Mouse (Mus musculus): ENCODE data around the gene Plvap. TPM values are rescaled to one million over a fixed set of nuclear protein-coding genes. Genes with fewer than 3 reads are reported as not detected.

Plvap gene
- polyA plus RNA-seq, 1 experiment from 2014 or later, result 5.6 TPM

DNA sequence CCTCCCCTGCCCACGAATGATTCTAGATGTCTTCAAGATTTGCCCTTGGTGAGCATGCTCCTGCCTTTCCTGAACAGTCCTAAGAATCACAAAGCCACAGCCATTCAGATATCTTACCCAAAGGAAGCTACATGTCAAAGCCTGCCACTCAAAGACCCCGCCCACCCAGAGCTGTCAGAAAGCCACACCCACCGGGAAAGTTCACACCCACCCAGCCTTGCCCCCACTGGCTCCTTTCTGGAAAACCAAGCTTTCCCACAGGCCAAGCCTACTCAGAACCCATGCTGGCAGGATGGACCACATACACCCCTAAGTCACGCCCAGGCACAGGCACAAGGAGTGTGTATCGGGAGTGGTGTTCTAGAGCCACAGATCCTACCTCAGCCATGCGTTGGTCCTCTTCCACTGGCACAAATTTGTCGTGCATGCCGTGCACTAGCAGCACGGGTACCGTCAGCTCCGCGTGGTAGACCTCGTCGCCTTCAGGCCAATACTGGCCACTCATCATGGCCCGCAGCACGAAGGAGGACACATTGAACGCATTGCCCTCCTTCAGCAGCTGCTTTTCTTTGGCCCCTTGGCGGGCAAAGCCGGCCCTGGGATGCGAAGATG lies 53.8 kb downstream of the Plvap start:
- Histone ChIP-seq H3K9me3 (no peaks in the 10 kb centered on the region), H3K4me3 (no peak overlapping the region), H3K36me3 (replicated peaks) (peaks cover 31% of the 10 kb centered on the region; the same call in 1 of the 2 replicates), H3K4me1 (peaks cover 29% of the 10 kb centered on the region), H3K27me3 (replicated peaks) (no peaks in the 10 kb centered on the region), H3K9ac (no peak overlapping the region), H3K4me2 (no peak overlapping the region), H3K27ac (no peak overlapping the region)
- WGBS, result 86% methylated on average over 20 of the region's 20 CpGs
- ATAC-seq (replicated peaks), result no peak

DNA sequence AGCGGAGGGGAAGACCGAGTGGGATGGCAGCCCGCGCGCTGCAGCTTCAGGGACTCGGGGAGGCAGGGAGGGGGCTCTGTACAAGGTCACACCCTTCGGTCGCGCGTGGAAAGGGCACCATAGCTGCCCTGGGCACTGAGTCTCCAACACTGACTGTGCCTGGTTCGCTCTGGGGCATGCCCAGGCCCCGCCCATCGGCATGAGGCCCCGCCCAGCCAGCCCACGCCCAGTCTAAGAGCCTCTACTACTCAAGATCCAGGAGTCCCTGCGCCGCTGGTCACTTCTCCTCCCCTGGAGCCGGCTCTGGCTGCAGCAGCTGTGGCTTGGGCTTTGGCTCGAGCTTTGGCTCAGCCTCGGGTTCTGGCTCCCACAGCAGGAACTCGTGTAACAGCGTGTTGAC lies 54.6 kb downstream of the Plvap start:
- H3K27ac ChIP-seq, result no peak overlapping the region
- H3K9me3 ChIP-seq, result no peaks in the 10 kb centered on the region
- H3K4me2 ChIP-seq, result no peak overlapping the region
- H3K27me3 ChIP-seq (replicated peaks), result no peaks in the 10 kb centered on the region
- no peak for ATAC-seq (replicated peaks)
- H3K9ac ChIP-seq, result no peak overlapping the region
- H3K36me3 ChIP-seq (replicated peaks), result peaks cover 31% of the 10 kb centered on the region; the same call in 1 of the 2 replicates
- no peak overlapping the region for H3K4me3 ChIP-seq
- WGBS, result 42% methylated on average over 22 of the region's 22 CpGs
- H3K4me1 ChIP-seq, result peaks cover 20% of the 10 kb centered on the region

DNA sequence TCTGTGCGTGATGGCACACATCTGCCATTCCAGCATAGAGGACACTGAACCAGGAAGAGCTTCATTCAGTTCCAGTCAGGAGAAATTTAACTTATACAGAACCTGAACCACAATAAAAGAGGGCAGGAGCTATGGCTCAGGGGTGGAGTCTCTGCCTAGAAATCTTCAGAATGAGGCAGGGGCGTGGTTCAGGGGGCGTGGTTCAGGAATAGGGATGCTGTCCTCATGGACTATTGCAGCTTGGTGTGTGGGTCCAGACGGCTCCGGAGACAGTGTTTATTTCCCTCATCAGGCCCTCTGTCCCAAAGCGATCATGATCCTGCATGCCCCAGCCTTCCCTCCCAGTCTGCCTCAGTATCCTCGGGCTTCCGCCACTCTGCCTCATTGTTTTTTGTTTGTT lies 56.9 kb downstream of the Plvap start:
- 90% methylated on average over 8 of the region's 8 CpGs for WGBS

DNA sequence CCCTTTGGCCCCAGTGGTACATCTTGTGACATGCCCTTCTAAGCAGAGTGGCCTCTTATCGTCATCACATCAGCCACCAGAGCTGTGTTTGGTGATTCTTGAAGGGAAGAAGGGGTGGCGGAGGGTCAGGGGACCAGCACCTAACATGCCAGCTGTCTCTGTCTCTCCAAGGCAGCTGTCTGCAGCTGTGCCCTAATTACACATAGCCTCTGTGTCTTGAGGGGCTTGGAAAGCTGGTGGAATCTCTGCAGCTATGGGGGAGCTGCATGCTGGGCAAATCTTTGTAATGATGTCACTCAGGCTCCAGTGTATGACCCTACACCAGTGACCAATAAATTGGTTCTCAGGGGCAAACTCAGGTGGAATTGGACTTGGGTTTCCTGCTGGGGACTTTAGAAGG lies 58.9 kb downstream of the Plvap start:
- H3K36me3 ChIP-seq (replicated peaks), result 0 out of 2 replicates have a peak, but pooled peaks cover 10% of the 10 kb centered on the region
- H3K9ac ChIP-seq, result no peak overlapping the region
- ATAC-seq (replicated peaks), result no peak
- no peak overlapping the region for H3K4me3 ChIP-seq
- no peaks in the 10 kb centered on the region for H3K4me1 ChIP-seq
- H3K4me2 ChIP-seq, result no peak overlapping the region
- H3K27me3 ChIP-seq (replicated peaks), result no peaks in the 10 kb centered on the region
- H3K9me3 ChIP-seq, result no peaks in the 10 kb centered on the region
- WGBS, result 82% methylated on average over 2 of the region's 2 CpGs
- H3K27ac ChIP-seq, result no peak overlapping the region

More for the DNA sequence above, 56.9 kb downstream of the Plvap start:
- Histone ChIP-seq H3K9ac (no peak overlapping the region), H3K4me2 (no peak overlapping the region), H3K4me3 (no peak overlapping the region), H3K27ac (no peak overlapping the region), H3K4me1 (peaks cover 4% of the 10 kb centered on the region; the same call in 1 of the 2 replicates), H3K36me3 (replicated peaks) (peaks cover 16% of the 10 kb centered on the region; the same call in 1 of the 2 replicates), H3K27me3 (replicated peaks) (no peaks in the 10 kb centered on the region), H3K9me3 (no peaks in the 10 kb centered on the region)
- no peak for ATAC-seq (replicated peaks)

DNA sequence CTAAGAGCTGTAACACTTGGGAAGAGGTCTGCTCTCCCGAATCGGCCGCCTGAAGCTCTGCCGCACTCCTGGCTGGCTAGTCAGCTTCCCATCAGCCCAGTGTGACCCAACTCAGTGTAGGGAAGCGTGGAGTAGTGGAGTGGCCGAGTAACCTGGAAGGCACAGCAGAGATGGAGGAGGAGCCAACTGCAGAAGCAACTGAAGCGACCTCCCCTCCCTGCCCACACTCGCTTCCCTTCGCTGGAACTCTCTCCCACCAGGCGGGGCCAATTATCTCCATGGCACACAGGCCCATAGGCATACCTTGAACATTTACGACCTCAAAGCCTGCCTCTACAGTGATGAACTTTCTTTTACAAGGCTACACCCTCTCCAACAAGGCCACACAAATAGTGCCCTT lies 59.8 kb downstream of the Plvap start:
- ATAC-seq (replicated peaks), result no peak

DNA sequence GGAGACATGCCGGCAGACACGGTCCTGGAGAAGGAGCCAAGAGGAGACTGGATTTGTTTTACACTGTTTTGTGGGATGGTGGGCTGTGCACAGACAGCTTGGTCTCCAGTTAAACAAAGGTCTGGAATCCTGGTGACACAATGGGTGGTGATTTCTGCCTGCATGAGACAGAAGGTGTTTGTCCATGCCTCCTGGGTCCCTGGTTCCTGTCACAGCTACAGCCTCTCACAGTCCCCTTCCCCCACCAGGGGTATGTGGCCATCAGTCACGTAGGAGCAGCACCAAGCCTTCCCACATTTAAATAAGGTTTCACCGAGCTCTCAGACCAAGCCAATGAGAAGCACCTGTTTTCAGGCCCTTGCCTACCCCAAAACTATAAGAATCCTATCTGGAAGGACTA lies 60.2 kb downstream of the Plvap start:
- Histone ChIP-seq H3K9ac (no peak overlapping the region), H3K27ac (no peak overlapping the region), H3K4me2 (no peak overlapping the region), H3K4me1 (no peaks in the 10 kb centered on the region), H3K9me3 (no peaks in the 10 kb centered on the region), H3K27me3 (replicated peaks) (no peaks in the 10 kb centered on the region), H3K4me3 (no peak overlapping the region), H3K36me3 (replicated peaks) (no peaks in the 10 kb centered on the region)
- WGBS, result 68% methylated on average over 4 of the region's 4 CpGs
- ATAC-seq (replicated peaks), result no peak

More for the DNA sequence above, 59.8 kb downstream of the Plvap start:
- no peak overlapping the region for H3K4me2 ChIP-seq
- H3K9me3 ChIP-seq, result no peaks in the 10 kb centered on the region
- no peak overlapping the region for H3K4me3 ChIP-seq
- no peaks in the 10 kb centered on the region for H3K27me3 ChIP-seq (replicated peaks)
- H3K27ac ChIP-seq, result no peak overlapping the region
- 62% methylated on average over 11 of the region's 11 CpGs for WGBS
- H3K4me1 ChIP-seq, result no peaks in the 10 kb centered on the region
- H3K36me3 ChIP-seq (replicated peaks), result 0 out of 2 replicates have a peak, but pooled peaks cover 3% of the 10 kb centered on the region
- H3K9ac ChIP-seq, result no peak overlapping the region

Other genes starting within 250 kb of the Plvap start
- 18.7 and 20.2 TPM in 2 replicates for gene Myo9b, start 239.0 kb downstream of the Plvap start, polyA plus RNA-seq (2015; fragmentation: Nextera tagmentation; extraction: Ambion mirVana)
- 64.2 and 65.3 TPM in 2 replicates for gene Haus8, start 238.8 kb downstream of the Plvap start, polyA plus RNA-seq (2015; fragmentation: Nextera tagmentation; extraction: Ambion mirVana)
- 117 and 119 TPM in 2 replicates for gene Use1, start 144.9 kb downstream of the Plvap start, polyA plus RNA-seq (2015; fragmentation: Nextera tagmentation; extraction: Ambion mirVana)
- gene Ocel1, start 140.5 kb downstream of the Plvap start, polyA plus RNA-seq (2015; fragmentation: Nextera tagmentation; extraction: Ambion mirVana), result 6.5 and 6.8 TPM in 2 replicates
- gene Nr2f6, start 129.8 kb downstream of the Plvap start, polyA plus RNA-seq (2015; fragmentation: Nextera tagmentation; extraction: Ambion mirVana), result 25.0 and 28.7 TPM in 2 replicates
- 7.4 and 7.7 TPM in 2 replicates for gene Ushbp1, start 116.0 kb downstream of the Plvap start, polyA plus RNA-seq (2015; fragmentation: Nextera tagmentation; extraction: Ambion mirVana)
- gene Babam1, start 114.9 kb downstream of the Plvap start, polyA plus RNA-seq (2015; fragmentation: Nextera tagmentation; extraction: Ambion mirVana), result 101 and 102 TPM in 2 replicates
- gene Ankle1, start 105.7 kb downstream of the Plvap start, polyA plus RNA-seq (2015; fragmentation: Nextera tagmentation; extraction: Ambion mirVana), result 6.5 and 6.7 TPM in 2 replicates
- 188 and 206 TPM in 2 replicates for gene Abhd8, start 48.1 kb downstream of the Plvap start, polyA plus RNA-seq (2015; fragmentation: Nextera tagmentation; extraction: Ambion mirVana)
- gene Mrpl34, start 46.8 kb downstream of the Plvap start, polyA plus RNA-seq (2015; fragmentation: Nextera tagmentation; extraction: Ambion mirVana), result 173 and 174 TPM in 2 replicates
- 240 and 242 TPM in 2 replicates for gene Dda1, start 42.6 kb downstream of the Plvap start, polyA plus RNA-seq (2015; fragmentation: Nextera tagmentation; extraction: Ambion mirVana)
- 9.6 and 10.9 TPM in 2 replicates for gene Ano8, start 25.8 kb downstream of the Plvap start, polyA plus RNA-seq (2015; fragmentation: Nextera tagmentation; extraction: Ambion mirVana)
- gene Gtpbp3, start 23.6 kb downstream of the Plvap start, polyA plus RNA-seq (2015; fragmentation: Nextera tagmentation; extraction: Ambion mirVana), result 12.0 and 13.9 TPM in 2 replicates
- gene Ccdc194, start 14.0 kb upstream of the Plvap start, polyA plus RNA-seq (2015; fragmentation: Nextera tagmentation; extraction: Ambion mirVana), result 0.09 and 0.15 TPM in 2 replicates
- 11.5 and 18.0 TPM in 2 replicates for gene Bst2, start 25.7 kb upstream of the Plvap start, polyA plus RNA-seq (2015; fragmentation: Nextera tagmentation; extraction: Ambion mirVana)
- 61.6 and 62.2 TPM in 2 replicates for gene Mvb12a, start 31.2 kb upstream of the Plvap start, polyA plus RNA-seq (2015; fragmentation: Nextera tagmentation; extraction: Ambion mirVana)
- gene Tmem221, start 47.1 kb upstream of the Plvap start, polyA plus RNA-seq (2015; fragmentation: Nextera tagmentation; extraction: Ambion mirVana), result 0.13 TPM in 1 of 2 replicates, not detected in the other
- gene Nxnl1, start 54.8 kb upstream of the Plvap start, polyA plus RNA-seq (2015; fragmentation: Nextera tagmentation; extraction: Ambion mirVana), result 0.08 TPM in 1 of 2 replicates, not detected in the other
- 66.9 and 67.4 TPM in 2 replicates for gene Slc27a1, start 57.1 kb upstream of the Plvap start, polyA plus RNA-seq (2015; fragmentation: Nextera tagmentation; extraction: Ambion mirVana)
- gene Pgls, start 80.4 kb upstream of the Plvap start, polyA plus RNA-seq (2015; fragmentation: Nextera tagmentation; extraction: Ambion mirVana), result 217 and 221 TPM in 2 replicates
- gene Fam129c, start 85.9 kb upstream of the Plvap start, polyA plus RNA-seq (2015; fragmentation: Nextera tagmentation; extraction: Ambion mirVana), result 9.3 and 9.4 TPM in 2 replicates
- gene Colgalt1, start 99.2 kb upstream of the Plvap start, polyA plus RNA-seq (2015; fragmentation: Nextera tagmentation; extraction: Ambion mirVana), result 70.5 and 74.5 TPM in 2 replicates
- gene Unc13a, start 160.0 kb upstream of the Plvap start, polyA plus RNA-seq (2015; fragmentation: Nextera tagmentation; extraction: Ambion mirVana), result 26.9 and 27.4 TPM in 2 replicates
- gene Jak3, start 164.5 kb upstream of the Plvap start, polyA plus RNA-seq (2015; fragmentation: Nextera tagmentation; extraction: Ambion mirVana), result 5.2 and 5.8 TPM in 2 replicates
- 0.37 and 1.5 TPM in 2 replicates for gene Insl3, start 177.5 kb upstream of the Plvap start, polyA plus RNA-seq (2015; fragmentation: Nextera tagmentation; extraction: Ambion mirVana)
- gene B3gnt3, start 190.0 kb upstream of the Plvap start, polyA plus RNA-seq (2015; fragmentation: Nextera tagmentation; extraction: Ambion mirVana), result 0.27 and 0.36 TPM in 2 replicates
- gene Fcho1, start 214.0 kb upstream of the Plvap start, polyA plus RNA-seq (2015; fragmentation: Nextera tagmentation; extraction: Ambion mirVana), result 96.0 and 102 TPM in 2 replicates

All from midbrain, embryonic 15.5 days (tissue).